Mouse (Mus musculus) brain, embryonic 14.5 days (tissue): ENCODE results near the gene Abtb2.

Source experiments
- CTCF ChIP-seq: fragments of 200-500 bp; IDR thresholded peaks from 2 replicates; pipeline ENCODE4 v1.5.1; 2012; ENCODE audit warnings: inconsistent platforms, mild to moderate bottlenecking, moderate library complexity, borderline replicate concordance; ENCODE audit not compliant: insufficient read depth, insufficient read length; ENCODE audit errors: extremely low read depth
- POLR2A ChIP-seq: fragments of 200-500 bp; IDR thresholded peaks from 2 replicates; pipeline ENCODE4 v1.6.1; 2012; ENCODE audit warnings: mild to moderate bottlenecking, inconsistent platforms, borderline replicate concordance; ENCODE audit not compliant: poor library complexity, insufficient read depth, insufficient read length, severe bottlenecking; ENCODE audit errors: extremely low read depth

DNA sequence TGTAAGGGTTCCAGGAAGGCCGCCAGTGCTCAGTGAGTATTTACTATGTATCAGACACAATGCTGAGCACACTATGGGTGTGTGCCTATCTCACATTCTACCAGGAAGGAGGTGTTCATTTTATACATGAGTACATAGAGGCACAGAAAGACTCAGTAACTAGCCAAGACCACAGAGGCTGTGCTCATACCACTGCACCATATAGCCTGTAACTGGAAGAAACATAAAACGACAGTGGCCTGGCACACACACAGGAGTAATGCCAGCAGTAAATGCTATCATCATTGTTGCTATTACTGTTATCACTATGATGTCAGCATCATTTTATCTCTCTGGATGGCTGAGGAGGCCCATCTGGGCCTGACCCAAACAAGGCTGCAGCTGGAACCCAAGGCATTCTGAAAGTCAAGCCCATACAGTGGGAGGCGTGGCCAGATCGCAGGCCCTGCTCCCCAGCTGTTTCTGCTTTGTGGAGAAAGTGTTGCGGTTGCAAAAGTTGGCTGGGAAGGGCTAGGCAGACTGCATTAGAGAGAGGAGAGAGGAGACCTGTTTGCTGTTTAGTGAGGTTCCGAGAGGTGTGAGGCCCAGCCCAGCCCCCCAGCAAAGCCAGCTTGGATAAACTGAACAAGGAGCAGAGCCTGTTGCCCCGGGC, 118.9 kb downstream of the Abtb2 start:
- TF ChIP-seq CTCF = no peak
- TF ChIP-seq POLR2A = no peak
